Mouse (Mus musculus): ENCODE data around the gene Ntn3. TPM values are rescaled to one million over a fixed set of nuclear protein-coding genes. Genes with fewer than 3 reads are reported as not detected.

The Ntn3 gene
- polyA plus RNA-seq, 1 experiment from 2014 or later, result 0.45 TPM

DNA sequence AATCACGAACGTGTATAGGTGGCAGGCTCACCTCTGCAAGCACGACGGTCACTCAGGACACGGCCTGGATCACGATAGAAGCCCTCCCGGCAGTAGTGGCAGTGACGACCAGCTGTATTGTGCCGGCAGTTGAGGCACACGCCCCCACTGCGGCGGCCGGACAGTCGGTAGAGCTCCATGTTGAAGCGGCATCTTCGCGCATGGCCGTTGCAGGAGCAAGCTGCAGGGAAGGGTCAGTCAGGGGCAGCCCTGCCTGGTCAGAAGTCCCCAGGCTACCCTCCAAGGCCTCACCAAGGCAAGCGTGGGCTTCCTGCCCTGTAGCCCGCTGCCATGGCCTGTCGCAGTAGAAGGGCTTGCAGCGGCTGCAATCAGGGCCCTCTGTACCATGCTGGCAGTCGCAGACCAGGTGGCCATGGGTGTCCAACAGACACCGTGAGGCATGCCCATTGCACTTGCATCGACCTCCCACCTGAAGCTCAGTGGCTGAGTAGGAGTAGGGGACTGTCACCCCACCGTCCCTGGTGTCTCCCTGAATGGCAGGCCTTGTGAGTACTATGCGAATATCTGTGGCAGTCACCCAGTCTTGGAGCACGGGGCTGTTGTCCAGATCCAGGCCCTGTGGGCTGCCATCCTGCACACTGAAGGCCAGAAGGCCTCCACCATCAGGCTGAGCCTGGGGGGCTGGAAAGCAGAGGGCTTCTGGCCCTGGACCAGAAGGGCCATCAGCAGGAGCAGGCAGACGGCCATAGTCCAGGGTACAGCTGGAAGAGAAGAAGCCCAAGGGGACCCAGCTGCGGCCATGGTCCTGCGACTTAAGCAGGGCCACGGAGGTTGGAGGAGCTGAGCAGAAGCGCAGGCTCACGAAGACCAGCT is 1.3 kb downstream of the Ntn3 start:
- Histone ChIP-seq H3K9me3 (ENCODE audit: low read length) (no peaks in the 10 kb centered on the region), H3K9ac (replicated peaks) (peak overlapping the region; percentile 62), H3K4me1 (ENCODE audit: insufficient read depth) (peaks cover 89% of the 10 kb centered on the region), H3K4me2 (ENCODE audit: low read depth, low read length) (peak overlapping the region; percentile 99), H3K27ac (ENCODE audit: low read depth) (peak overlapping the region; percentile 90), H3K36me3 (replicated peaks; ENCODE audit: insufficient read depth, low read length) (no peaks in the 10 kb centered on the region), H3K27me3 (ENCODE audit: insufficient read depth, low read length) (peaks cover 32% of the 10 kb centered on the region), H3K4me3 (ENCODE audit: low read depth, low read length) (peak overlapping the region; percentile 50)
- TF ChIP-seq EP300 (IDR thresholded peaks at IDR 0.05; ENCODE audit: low read depth) (no peak), CTCF (IDR thresholded peaks at IDR 0.05; ENCODE audit: low read depth) (no peak)
- ATAC-seq (no peak), DNase-seq (no peak)
- WGBS (ENCODE audit: insufficient replicate concordance), result 74% methylated on average over 34 of the region's 34 CpGs

- peak; percentile 20 for ATAC-seq
- TF ChIP-seq CTCF (IDR thresholded peaks at IDR 0.05; ENCODE audit: low read depth), result peak; percentile 48
- no peak for TF ChIP-seq EP300 (IDR thresholded peaks at IDR 0.05; ENCODE audit: low read depth)
- Histone ChIP-seq H3K27me3 (ENCODE audit: insufficient read depth, low read length) (peaks cover 29% of the 10 kb centered on the region), H3K4me2 (ENCODE audit: low read depth, low read length) (peak overlapping the region; percentile 99), H3K36me3 (replicated peaks; ENCODE audit: insufficient read depth, low read length) (peaks cover 5% of the 10 kb centered on the region), H3K9ac (replicated peaks) (peak overlapping the region; percentile 67), H3K4me1 (ENCODE audit: insufficient read depth) (peaks cover 92% of the 10 kb centered on the region), H3K9me3 (ENCODE audit: low read length) (no peaks in the 10 kb centered on the region), H3K4me3 (ENCODE audit: low read depth, low read length) (peak overlapping the region; percentile 86), H3K27ac (ENCODE audit: low read depth) (peak overlapping the region; percentile 94)
- WGBS (ENCODE audit: insufficient replicate concordance), result 5% methylated on average over 62 of the region's 62 CpGs
- peak; percentile 84 for DNase-seq
These were observed 2.6 kb downstream of the Ntn3 start for GRCm38 (mm10) chr17:24206451-24207351.

DNA sequence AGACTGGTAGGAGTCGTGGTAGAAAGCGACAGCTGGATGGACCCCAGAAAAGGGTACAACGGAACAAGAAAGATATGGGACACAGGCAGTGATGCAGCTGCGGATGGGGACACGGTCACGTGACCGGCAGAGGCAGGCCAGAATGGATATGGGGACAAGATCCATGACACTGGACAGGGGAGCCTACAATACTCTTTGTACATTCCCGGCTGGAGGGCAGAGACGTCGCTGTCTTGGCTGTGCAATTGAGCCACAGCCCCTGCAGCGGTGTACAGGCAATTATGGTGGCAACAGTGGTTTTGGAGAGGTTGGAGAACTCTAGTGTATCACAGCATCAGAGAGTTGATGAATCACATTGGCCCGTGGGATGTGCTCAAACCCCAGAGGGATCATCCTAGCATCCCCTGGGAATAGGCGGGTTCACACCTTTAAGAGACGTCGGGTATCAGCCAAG is 3.4 kb downstream of the Ntn3 start:
- TF ChIP-seq EP300 (IDR thresholded peaks at IDR 0.05; ENCODE audit: low read depth), result no peak
- TF ChIP-seq CTCF (IDR thresholded peaks at IDR 0.05; ENCODE audit: low read depth), result no peak
- peak overlapping the region; percentile 89 for H3K9ac ChIP-seq (replicated peaks)
- H3K4me3 ChIP-seq (ENCODE audit: low read depth, low read length), result peak overlapping the region; percentile 86
- peak overlapping the region; percentile 99 for H3K4me2 ChIP-seq (ENCODE audit: low read depth, low read length)
- peaks cover 93% of the 10 kb centered on the region for H3K4me1 ChIP-seq (ENCODE audit: insufficient read depth)
- WGBS (ENCODE audit: insufficient replicate concordance), result 4% methylated on average over 15 of the region's 15 CpGs
- ATAC-seq, result peak; percentile 8
- peak overlapping the region; percentile 94 for H3K27ac ChIP-seq (ENCODE audit: low read depth)
- H3K9me3 ChIP-seq (ENCODE audit: low read length), result no peaks in the 10 kb centered on the region
- DNase-seq, result no peak
- peaks cover 26% of the 10 kb centered on the region for H3K27me3 ChIP-seq (ENCODE audit: insufficient read depth, low read length)
- peaks cover 5% of the 10 kb centered on the region for H3K36me3 ChIP-seq (replicated peaks; ENCODE audit: insufficient read depth, low read length)

GRCm38 (mm10) chr17:24205284-24205888 is 3.9 kb downstream of the Ntn3 start, which contains the start of gene Tbc1d24:
Gene Tbc1d24 (minus strand): TSS chr17:24205562.
- Histone ChIP-seq H3K9ac (replicated peaks) (peak within 1 kb of the TSS; percentile 89), H3K4me2 (ENCODE audit: low read depth, low read length) (peak within 1 kb of the TSS; percentile 99), H3K27me3 (ENCODE audit: insufficient read depth, low read length) (peaks cover 26% of the 10 kb centered on the region), H3K27ac (ENCODE audit: low read depth) (peak within 1 kb of the TSS; percentile 94), H3K36me3 (replicated peaks; ENCODE audit: insufficient read depth, low read length) (peaks cover 7% of the 10 kb centered on the region), H3K4me3 (ENCODE audit: low read depth, low read length) (peak within 1 kb of the TSS; percentile 86), H3K4me1 (ENCODE audit: insufficient read depth) (peaks cover 91% of the 10 kb centered on the region), H3K9me3 (ENCODE audit: low read length) (no peaks in the 10 kb centered on the region)
- under 1% methylated on average over 58 of the region's 65 CpGs for WGBS (ENCODE audit: insufficient replicate concordance)
- TF ChIP-seq CTCF (IDR thresholded peaks at IDR 0.05; ENCODE audit: low read depth), result no peak
- no peak for TF ChIP-seq EP300 (IDR thresholded peaks at IDR 0.05; ENCODE audit: low read depth)
- peak; percentile 94 for DNase-seq
- ATAC-seq, result peak; percentile 62

DNA sequence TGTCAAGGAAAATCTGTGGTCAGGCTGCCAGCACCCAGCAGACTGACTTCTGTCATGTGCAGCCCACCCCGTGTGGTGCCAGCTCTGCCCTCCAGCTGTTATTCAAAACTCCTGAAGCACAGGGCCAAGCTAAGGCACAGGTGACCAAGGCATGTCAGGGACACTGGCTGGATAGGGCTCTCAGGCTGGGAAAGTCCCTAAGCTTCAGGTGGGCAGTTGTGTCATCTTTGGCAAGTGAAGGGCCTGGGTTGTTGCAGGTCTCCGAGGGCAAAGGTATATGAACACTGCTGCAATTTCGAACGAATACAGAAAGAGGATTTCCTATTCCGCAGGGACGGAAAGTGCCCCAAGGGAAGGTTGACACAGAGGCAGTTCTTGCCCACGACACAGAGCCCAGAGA is 4.5 kb downstream of the Ntn3 start:
- H3K27me3 ChIP-seq (ENCODE audit: insufficient read depth, low read length), result peaks cover 20% of the 10 kb centered on the region
- WGBS (ENCODE audit: insufficient replicate concordance), result 3% methylated on average over 7 of the region's 7 CpGs
- no peaks in the 10 kb centered on the region for H3K9me3 ChIP-seq (ENCODE audit: low read length)
- peaks cover 96% of the 10 kb centered on the region for H3K4me1 ChIP-seq (ENCODE audit: insufficient read depth)
- peak overlapping the region; percentile 86 for H3K4me3 ChIP-seq (ENCODE audit: low read depth, low read length)
- H3K4me2 ChIP-seq (ENCODE audit: low read depth, low read length), result peak overlapping the region; percentile 99
- peak overlapping the region; percentile 89 for H3K9ac ChIP-seq (replicated peaks)
- ATAC-seq (peak; percentile 45), DNase-seq (peak; percentile 57)
- TF ChIP-seq CTCF (IDR thresholded peaks at IDR 0.05; ENCODE audit: low read depth), result no peak
- no peak for TF ChIP-seq EP300 (IDR thresholded peaks at IDR 0.05; ENCODE audit: low read depth)
- peak overlapping the region; percentile 94 for H3K27ac ChIP-seq (ENCODE audit: low read depth)
- peaks cover 7% of the 10 kb centered on the region for H3K36me3 ChIP-seq (replicated peaks; ENCODE audit: insufficient read depth, low read length)

All from liver, postnatal 0 days (tissue).